ENCODE assay signal across 14 mouse cellular contexts in genomic region chr7:127919290-127919689, GRCm38 (mm10). TPM values are rescaled to one million over a fixed set of nuclear protein-coding genes. Genes with fewer than 3 reads are reported as not detected.
A peak's percentile ranks its signal among the peaks of the same experiment; 100 is the strongest.
DNase-seq lines count a peak whose midpoint lies in the region; ATAC-seq and TF ChIP-seq lines count a peak whose summit lies in the region.
"Had no signal": no experiment of that assay in that cellular context is flagged by ENCODE, and none has a peak within 500 bp of the region (broad histone marks: within the 10 kb centered on the region; RNA-seq: fewer than 3 reads in every experiment).

No protein-coding gene starts in this region.

- peak; percentile 47 for TF ChIP-seq CTCF in hindbrain, postnatal 0 days (IDR thresholded peaks at IDR 0.05; ENCODE audit: low read depth)
- TF ChIP-seq CTCF in testis, adult 2 months (IDR thresholded peaks at IDR 0.05; ENCODE audit: control insufficient read depth, insufficient read depth, insufficient replicate concordance, low read depth, low read length) = peak; percentile 1; the same call in 1 of the 2 replicates
- TF ChIP-seq CTCF in small intestine, adult 2 months (IDR thresholded peaks at IDR 0.05; ENCODE audit: extremely low read depth, insufficient read length, insufficient replicate concordance, low read depth, low read length) = peak; percentile 14; the same call in 1 of the 2 replicates

- no peaks in the 10 kb centered on the region for H3K4me1 ChIP-seq in hindbrain, postnatal 0 days (ENCODE audit: insufficient read depth, low read length)
- H3K4me1 ChIP-seq in hindbrain, embryonic 10.5 days (replicated peaks) = no peaks in the 10 kb centered on the region
- H3K4me1 ChIP-seq in testis, adult 2 months (ENCODE audit: control insufficient read depth, insufficient read depth, low read length) = peaks cover 5% of the 10 kb centered on the region
- peaks cover 20% of the 10 kb centered on the region for H3K4me1 ChIP-seq in small intestine, adult 2 months (ENCODE audit: control insufficient read depth, insufficient read depth, insufficient read length, low read length)
- no peaks in the 10 kb centered on the region for H3K4me1 ChIP-seq in midbrain, embryonic 14.5 days (ENCODE audit: control insufficient read depth, insufficient read depth, low read length)
- H3K4me1 ChIP-seq: embryonic facial prominence, embryonic 13.5 days had no signal

- no peaks in the 10 kb centered on the region for H3K27me3 ChIP-seq in hindbrain, postnatal 0 days (ENCODE audit: insufficient read depth, low read length)
- H3K27me3 ChIP-seq in hindbrain, embryonic 10.5 days (ENCODE audit: insufficient read depth, poor library complexity, severe bottlenecking) = no peaks in the 10 kb centered on the region
- H3K27me3 ChIP-seq in testis, adult 2 months (ENCODE audit: control insufficient read depth, insufficient read depth, low read length) = no peaks in the 10 kb centered on the region
- H3K27me3 ChIP-seq in small intestine, adult 2 months (ENCODE audit: control insufficient read depth, insufficient read depth, low read length) = no peaks in the 10 kb centered on the region
- no peaks in the 10 kb centered on the region for H3K27me3 ChIP-seq in midbrain, embryonic 14.5 days (ENCODE audit: control insufficient read depth, insufficient read depth, low read length)
- H3K27me3 ChIP-seq: embryonic facial prominence, embryonic 13.5 days had no signal

- ATAC-seq in hindbrain, postnatal 0 days = no peak; the same call in 1 of the 2 replicates
- ATAC-seq in common myeloid progenitor, adult 5-6 weeks (replicated peaks; ENCODE audit: low read depth, poor library complexity, severe bottlenecking) = peak; percentile 35
- no peak for ATAC-seq in midbrain, embryonic 14.5 days (ENCODE audit: low FRiP score, low TSS enrichment)

- no peak overlapping the region for H3K4me2 ChIP-seq in hindbrain, postnatal 0 days (ENCODE audit: low read depth, low read length)
- H3K4me2 ChIP-seq in midbrain, embryonic 14.5 days (ENCODE audit: low read length) = no peak overlapping the region
- H3K4me2 ChIP-seq: embryonic facial prominence, embryonic 13.5 days; midbrain, embryonic 11.5 days had no signal

- peaks cover 18% of the 10 kb centered on the region; the same call in 1 of the 2 replicates for H3K36me3 ChIP-seq in hindbrain, postnatal 0 days (ENCODE audit: insufficient read depth, low read length)
- H3K36me3 ChIP-seq in hindbrain, embryonic 10.5 days = peaks cover 93% of the 10 kb centered on the region
- peaks cover 1% of the 10 kb centered on the region for H3K36me3 ChIP-seq in testis, adult 2 months (ENCODE audit: control insufficient read depth, insufficient read depth, low read length)
- 0 out of 2 replicates have a peak, but pooled peaks cover 1% of the 10 kb centered on the region for H3K36me3 ChIP-seq in small intestine, adult 2 months (ENCODE audit: control insufficient read depth, insufficient read depth, low read length)
- peaks cover 71% of the 10 kb centered on the region for H3K36me3 ChIP-seq in midbrain, embryonic 14.5 days (ENCODE audit: control insufficient read depth, insufficient read depth, low read length)

- no peak overlapping the region for H3K4me3 ChIP-seq in hindbrain, postnatal 0 days (ENCODE audit: low read length)
- H3K4me3 ChIP-seq in hindbrain, embryonic 10.5 days = no peak overlapping the region
- no peak overlapping the region for H3K4me3 ChIP-seq in testis, adult 2 months (ENCODE audit: control insufficient read depth, low read depth, low read length)
- no peak overlapping the region for H3K4me3 ChIP-seq in small intestine, adult 2 months (ENCODE audit: low read depth, low read length)
- H3K4me3 ChIP-seq in midbrain, embryonic 14.5 days (replicated peaks; ENCODE audit: low read depth, low read length) = no peak overlapping the region
- H3K4me3 ChIP-seq: embryonic facial prominence, embryonic 13.5 days had no signal

- no peak overlapping the region for H3K27ac ChIP-seq in hindbrain, postnatal 0 days
- H3K27ac ChIP-seq in hindbrain, embryonic 10.5 days = no peak overlapping the region
- no peak overlapping the region for H3K27ac ChIP-seq in testis, adult 2 months (ENCODE audit: control insufficient read depth, insufficient read depth, low read depth, low read length)
- no peak overlapping the region for H3K27ac ChIP-seq in small intestine, adult 2 months (ENCODE audit: insufficient read depth, low read depth, low read length)
- no peak overlapping the region for H3K27ac ChIP-seq in midbrain, embryonic 14.5 days (replicated peaks; ENCODE audit: low read depth, low read length)
- H3K27ac ChIP-seq: embryonic facial prominence, embryonic 13.5 days had no signal

- no peak for DNase-seq in hindbrain, postnatal 0 days (ENCODE audit: low spot score)
- DNase-seq in hindbrain, embryonic 10.5 days (ENCODE audit: low spot score) = no peak
- DNase-seq in testis, postnatal 10 days (ENCODE audit: low spot score) = no peak
- DNase-seq in heart, adult 18-20 months = no peak
- no peak for DNase-seq in midbrain, embryonic 14.5 days

- no peaks in the 10 kb centered on the region for H3K9me3 ChIP-seq in hindbrain, postnatal 0 days (ENCODE audit: low read length)
- no peaks in the 10 kb centered on the region for H3K9me3 ChIP-seq in hindbrain, embryonic 10.5 days
- no peaks in the 10 kb centered on the region for H3K9me3 ChIP-seq in midbrain, embryonic 14.5 days (ENCODE audit: control insufficient read depth, low read length)
- H3K9me3 ChIP-seq: embryonic facial prominence, embryonic 13.5 days had no signal

- no peak for TF ChIP-seq POLR2A in testis, adult 2 months (IDR thresholded peaks at IDR 0.05; ENCODE audit: control insufficient read depth, low read depth, low read length)
- TF ChIP-seq POLR2A in small intestine, adult 2 months (IDR thresholded peaks at IDR 0.05; ENCODE audit: low read depth, low read length) = no peak

- H3K9ac ChIP-seq in hindbrain, postnatal 0 days (replicated peaks; ENCODE audit: low read length) = no peak overlapping the region
- no peak overlapping the region for H3K9ac ChIP-seq in midbrain, embryonic 14.5 days (replicated peaks; ENCODE audit: low read length)
- H3K9ac ChIP-seq: embryonic facial prominence, embryonic 13.5 days had no signal

- WGBS in hindbrain, postnatal 0 days = 82% methylated on average over 7 of the region's 7 CpGs
- 78% methylated on average over 7 of the region's 7 CpGs for WGBS in hindbrain, embryonic 10.5 days
- WGBS in small intestine, adult 2 months = 73% methylated on average over 7 of the region's 7 CpGs
- 81% methylated on average over 7 of the region's 7 CpGs for WGBS in midbrain, embryonic 14.5 days

RNA-seq across cellular contexts. Expression of gene Kat8, which starts 7.0 kb away (rescaled TPM):
- 24.9 and 33.5 TPM in 2 replicates for total RNA-seq in hindbrain, postnatal 0 days (2014; rRNA removed)
- 30.1 and 33.9 TPM in 2 replicates for polyA plus RNA-seq in hindbrain, postnatal 0 days (2015; fragmentation: Nextera tagmentation; extraction: Ambion mirVana)
- polyA plus RNA-seq in hindbrain, embryonic 10.5 days (2016; fragmentation: Nextera tagmentation; extraction: Ambion mirVana) = 50.4 TPM in 2 replicates
- 98.4 and 105 TPM in 2 replicates for polyA plus RNA-seq in testis, adult 2 months (2012; rRNA removed)
- 30.0 and 36.0 TPM in 2 replicates for total RNA-seq in common myeloid progenitor, adult 5-6 weeks (2017)
- polyA plus RNA-seq in small intestine, adult 2 months (2012; rRNA removed) = 5.2 and 8.3 TPM in 2 replicates
- 10 to 100 TPM; 14.1 to 14.6 TPM for total RNA-seq in heart, adult 18-20 months (2021)
- polyA plus RNA-seq in midbrain, embryonic 14.5 days (2014; fragmentation: Nextera tagmentation; extraction: Ambion mirVana) = 44.1 and 51.2 TPM in 2 replicates

RNA-seq across cellular contexts. Expression of gene Prss8, which starts 10.6 kb away (rescaled TPM):
- 0.26 and 0.32 TPM in 2 replicates for total RNA-seq in hindbrain, postnatal 0 days (2014; rRNA removed)
- 0.35 and 0.44 TPM in 2 replicates for polyA plus RNA-seq in hindbrain, postnatal 0 days (2015; fragmentation: Nextera tagmentation; extraction: Ambion mirVana)
- 5.3 and 9.7 TPM in 2 replicates for polyA plus RNA-seq in hindbrain, embryonic 10.5 days (2016; fragmentation: Nextera tagmentation; extraction: Ambion mirVana)
- 0.26 and 4.0 TPM in 2 replicates for polyA plus RNA-seq in testis, adult 2 months (2012; rRNA removed)
- total RNA-seq in common myeloid progenitor, adult 5-6 weeks (2017) = not detected in 2 replicates
- polyA plus RNA-seq in small intestine, adult 2 months (2012; rRNA removed) = 30.0 and 41.3 TPM in 2 replicates
- total RNA-seq in heart, adult 18-20 months (2021) = under 1 TPM in 1 of 2 experiments, not detected in 1; 0.26 TPM
- polyA plus RNA-seq in midbrain, embryonic 14.5 days (2014; fragmentation: Nextera tagmentation; extraction: Ambion mirVana) = 0.28 TPM in 1 of 2 replicates, not detected in the other
- total RNA-seq: gastrocnemius, adult 18-20 months; hematopoietic stem cell, adult 5-6 weeks; left cerebral cortex, postnatal 36 days had no signal

RNA-seq across cellular contexts. Expression of gene Bckdk, which starts 15.4 kb away (rescaled TPM):
- 44.3 and 55.0 TPM in 2 replicates for total RNA-seq in hindbrain, postnatal 0 days (2014; rRNA removed)
- 61.5 and 63.5 TPM in 2 replicates for polyA plus RNA-seq in hindbrain, postnatal 0 days (2015; fragmentation: Nextera tagmentation; extraction: Ambion mirVana)
- polyA plus RNA-seq in hindbrain, embryonic 10.5 days (2016; fragmentation: Nextera tagmentation; extraction: Ambion mirVana) = 115 and 123 TPM in 2 replicates
- 7.9 and 10.6 TPM in 2 replicates for polyA plus RNA-seq in testis, adult 2 months (2012; rRNA removed)
- 40.9 and 47.1 TPM in 2 replicates for total RNA-seq in common myeloid progenitor, adult 5-6 weeks (2017)
- polyA plus RNA-seq in small intestine, adult 2 months (2012; rRNA removed) = 54.4 and 68.3 TPM in 2 replicates
- 100 to 1,000 TPM; 119 to 128 TPM for total RNA-seq in heart, adult 18-20 months (2021)
- polyA plus RNA-seq in midbrain, embryonic 14.5 days (2014; fragmentation: Nextera tagmentation; extraction: Ambion mirVana) = 66.1 and 77.3 TPM in 2 replicates

RNA-seq across cellular contexts. Expression of gene Vkorc1, which starts 23.9 kb away (rescaled TPM):
- total RNA-seq in hindbrain, postnatal 0 days (2014; rRNA removed) = 37.2 and 43.0 TPM in 2 replicates
- polyA plus RNA-seq in hindbrain, postnatal 0 days (2015; fragmentation: Nextera tagmentation; extraction: Ambion mirVana) = 72.6 and 79.8 TPM in 2 replicates
- polyA plus RNA-seq in hindbrain, embryonic 10.5 days (2016; fragmentation: Nextera tagmentation; extraction: Ambion mirVana) = 49.7 and 54.7 TPM in 2 replicates
- 29.3 and 39.0 TPM in 2 replicates for polyA plus RNA-seq in testis, adult 2 months (2012; rRNA removed)
- total RNA-seq in common myeloid progenitor, adult 5-6 weeks (2017) = 27.6 and 34.0 TPM in 2 replicates
- polyA plus RNA-seq in small intestine, adult 2 months (2012; rRNA removed) = 94.3 and 97.7 TPM in 2 replicates
- 10 to 100 TPM; 19.3 to 20.8 TPM for total RNA-seq in heart, adult 18-20 months (2021)
- 53.2 and 64.0 TPM in 2 replicates for polyA plus RNA-seq in midbrain, embryonic 14.5 days (2014; fragmentation: Nextera tagmentation; extraction: Ambion mirVana)

RNA-seq across cellular contexts. Expression of gene Gm21974, which starts 24.0 kb away (rescaled TPM):
- total RNA-seq in hindbrain, postnatal 0 days (2014; rRNA removed) = not detected in 2 replicates
- not detected in 2 replicates for polyA plus RNA-seq in hindbrain, postnatal 0 days (2015; fragmentation: Nextera tagmentation; extraction: Ambion mirVana)
- not detected in 2 replicates for polyA plus RNA-seq in hindbrain, embryonic 10.5 days (2016; fragmentation: Nextera tagmentation; extraction: Ambion mirVana)
- polyA plus RNA-seq in testis, adult 2 months (2012; rRNA removed) = not detected in 2 replicates
- not detected in 2 replicates for total RNA-seq in common myeloid progenitor, adult 5-6 weeks (2017)
- not detected in 2 replicates for polyA plus RNA-seq in small intestine, adult 2 months (2012; rRNA removed)
- under 1 TPM in 1 of 2 experiments, not detected in 1; 0.27 TPM for total RNA-seq in heart, adult 18-20 months (2021)
- polyA plus RNA-seq in midbrain, embryonic 14.5 days (2014; fragmentation: Nextera tagmentation; extraction: Ambion mirVana) = not detected in 2 replicates
- total RNA-seq: gastrocnemius, adult 18-20 months; hematopoietic stem cell, adult 5-6 weeks; left cerebral cortex, postnatal 36 days had no signal
- polyA plus RNA-seq: embryonic facial prominence, embryonic 13.5 days; midbrain, embryonic 11.5 days; stomach, embryonic 16.5 days had no signal
